Mouse (Mus musculus): ENCODE data around the gene Nkap. TPM values are rescaled to one million over a fixed set of nuclear protein-coding genes. Genes with fewer than 3 reads are reported as not detected.

Nkap gene
- total and polyA plus RNA-seq, 2 experiments from 2014 or later: 8.1 to 8.2 TPM

DNA sequence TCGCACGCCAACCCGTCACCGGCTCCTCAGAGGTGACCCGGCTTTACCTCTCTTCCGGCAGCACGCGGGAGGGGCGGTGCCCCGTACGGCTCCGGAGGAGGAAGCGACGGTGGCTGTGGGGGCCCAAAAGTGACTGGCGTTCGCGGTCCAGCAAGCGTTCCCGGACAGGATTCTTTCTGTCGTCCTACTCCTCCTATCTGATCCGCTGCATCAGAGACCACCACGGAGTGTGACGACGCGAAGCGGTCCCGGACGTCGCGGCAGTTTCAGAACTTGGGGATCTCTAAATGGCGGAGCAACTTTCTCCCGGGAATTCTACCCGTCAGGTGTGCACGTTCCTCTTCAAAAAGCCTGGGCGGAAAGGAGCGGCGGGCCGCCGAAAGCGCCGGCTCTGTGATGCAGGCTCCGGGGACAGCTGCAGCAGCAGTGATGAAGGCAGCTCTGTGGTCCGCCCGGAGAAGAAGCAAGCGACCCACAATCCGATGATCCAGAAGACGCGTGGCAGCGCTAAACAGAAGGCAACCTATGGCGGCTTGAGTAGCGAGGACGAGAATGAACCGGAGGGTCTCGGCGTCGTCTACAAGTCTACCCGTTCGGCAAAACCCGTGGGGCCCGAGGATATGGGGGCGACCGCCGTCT, 64.6 kb downstream of the Nkap start, which contains the start of the genes Ndufa1 and Rnf113a1:
Gene Ndufa1 (minus strand): TSS at position 59 of the 639 bp plus-strand sequence.
Gene Rnf113a1 (plus strand): TSS at position 141 of the 639 bp plus-strand sequence.
- H3K27ac ChIP-seq (ENCODE audit: low read depth): peak within 1 kb of the TSS; percentile 57
- TF ChIP-seq EP300 (IDR thresholded peaks at IDR 0.05; ENCODE audit: low read depth): no peak
- no peak for TF ChIP-seq CTCF (IDR thresholded peaks at IDR 0.05; ENCODE audit: low read depth)

GRCm38 (mm10) chrX:37191744-37192379, 65.3 kb downstream of the Nkap start:
- ATAC-seq (ENCODE audit: insufficient read depth, low read depth): 0 out of 2 replicates have a peak, but pooled peaks have one; percentile 19
- no peaks in the 10 kb centered on the region for H3K9me3 ChIP-seq (replicated peaks; ENCODE audit: control insufficient read depth, low read length)
- no peak for DNase-seq (ENCODE audit: low spot score)
- no peak overlapping the region for H3K27ac ChIP-seq (ENCODE audit: low read depth)
- no peaks in the 10 kb centered on the region for H3K27me3 ChIP-seq (ENCODE audit: control insufficient read depth, insufficient read depth, low read length)
- H3K9ac ChIP-seq (replicated peaks; ENCODE audit: low read depth, low read length): peak overlapping the region; percentile 65
- H3K4me3 ChIP-seq (ENCODE audit: low read depth, low read length): peak overlapping the region; percentile 73
- no peaks in the 10 kb centered on the region for H3K4me1 ChIP-seq (ENCODE audit: control insufficient read depth, insufficient read depth)
- 25% methylated on average over 28 of the region's 28 CpGs for WGBS
- H3K36me3 ChIP-seq (replicated peaks; ENCODE audit: control insufficient read depth, insufficient read depth, low read length): no peaks in the 10 kb centered on the region
- no peak for TF ChIP-seq CTCF (IDR thresholded peaks at IDR 0.05; ENCODE audit: low read depth)
- TF ChIP-seq EP300 (IDR thresholded peaks at IDR 0.05; ENCODE audit: low read depth): no peak
- peak overlapping the region; percentile 80 for H3K4me2 ChIP-seq (ENCODE audit: low read depth, low read length)

More for the DNA sequence above, 64.6 kb downstream of the Nkap start, which contains the start of the genes Ndufa1 and Rnf113a1:
- Histone ChIP-seq H3K36me3 (replicated peaks; ENCODE audit: control insufficient read depth, insufficient read depth, low read length) (no peaks in the 10 kb centered on the region), H3K4me3 (ENCODE audit: low read depth, low read length) (peak within 1 kb of the TSS; percentile 73), H3K9ac (replicated peaks; ENCODE audit: low read depth, low read length) (peak within 1 kb of the TSS; percentile 65), H3K4me2 (ENCODE audit: low read depth, low read length) (peak within 1 kb of the TSS; percentile 80), H3K27me3 (ENCODE audit: control insufficient read depth, insufficient read depth, low read length) (no peaks in the 10 kb centered on the region), H3K9me3 (replicated peaks; ENCODE audit: control insufficient read depth, low read length) (no peaks in the 10 kb centered on the region), H3K4me1 (ENCODE audit: control insufficient read depth, insufficient read depth) (no peaks in the 10 kb centered on the region)
- ATAC-seq (ENCODE audit: insufficient read depth, low read depth) (peak; percentile 86), DNase-seq (ENCODE audit: low spot score) (peak; percentile 43)
- WGBS: 20% methylated on average over 62 of the region's 63 CpGs

GRCm38 (mm10) chrX:37198676-37199075, 72.1 kb downstream of the Nkap start:
- 53% methylated on average over 8 of the region's 8 CpGs for WGBS
- no peak overlapping the region for H3K27ac ChIP-seq (ENCODE audit: low read depth)
- no peak for DNase-seq (ENCODE audit: low spot score)
- no peak for ATAC-seq (ENCODE audit: insufficient read depth, low read depth)
- H3K4me3 ChIP-seq (ENCODE audit: low read depth, low read length): no peak overlapping the region
- no peaks in the 10 kb centered on the region for H3K27me3 ChIP-seq (ENCODE audit: control insufficient read depth, insufficient read depth, low read length)
- no peak overlapping the region for H3K4me2 ChIP-seq (ENCODE audit: low read depth, low read length)
- TF ChIP-seq CTCF (IDR thresholded peaks at IDR 0.05; ENCODE audit: low read depth) (no peak), EP300 (IDR thresholded peaks at IDR 0.05; ENCODE audit: low read depth) (no peak)
- H3K9ac ChIP-seq (replicated peaks; ENCODE audit: low read depth, low read length): no peak overlapping the region
- H3K9me3 ChIP-seq (replicated peaks; ENCODE audit: control insufficient read depth, low read length): no peaks in the 10 kb centered on the region
- H3K36me3 ChIP-seq (replicated peaks; ENCODE audit: control insufficient read depth, insufficient read depth, low read length): no peaks in the 10 kb centered on the region
- no peaks in the 10 kb centered on the region for H3K4me1 ChIP-seq (ENCODE audit: control insufficient read depth, insufficient read depth)

Other genes starting within 250 kb of the Nkap start
- gene Nkrf, start 223.9 kb upstream of the Nkap start, total RNA-seq (2014; rRNA removed; ENCODE audit: low replicate concordance): 0.62 and 5.7 TPM in 2 replicates
- 0.44 and 0.51 TPM in 2 replicates for gene Nkrf, start 223.9 kb upstream of the Nkap start, polyA plus RNA-seq (2015; fragmentation: Nextera tagmentation; extraction: Ambion mirVana)
- gene Sept6, start 135.0 kb upstream of the Nkap start, total RNA-seq (2014; rRNA removed; ENCODE audit: low replicate concordance): 53.1 and 73.5 TPM in 2 replicates
- 22.1 and 22.3 TPM in 2 replicates for gene Sept6, start 135.0 kb upstream of the Nkap start, polyA plus RNA-seq (2015; fragmentation: Nextera tagmentation; extraction: Ambion mirVana)
- not detected in 2 replicates for gene Sowahd, start 78.0 kb upstream of the Nkap start, total RNA-seq (2014; rRNA removed; ENCODE audit: low replicate concordance)
- gene Sowahd, start 78.0 kb upstream of the Nkap start, polyA plus RNA-seq (2015; fragmentation: Nextera tagmentation; extraction: Ambion mirVana): not detected in 2 replicates
- 148 and 167 TPM in 2 replicates for gene Rpl39, start 41.4 kb upstream of the Nkap start, total RNA-seq (2014; rRNA removed; ENCODE audit: low replicate concordance)
- gene Rpl39, start 41.4 kb upstream of the Nkap start, polyA plus RNA-seq (2015; fragmentation: Nextera tagmentation; extraction: Ambion mirVana): 403 and 426 TPM in 2 replicates
- gene Upf3b, start 16.5 kb upstream of the Nkap start, total RNA-seq (2014; rRNA removed; ENCODE audit: low replicate concordance): 8.1 and 10.2 TPM in 2 replicates
- 9.3 and 10.6 TPM in 2 replicates for gene Upf3b, start 16.5 kb upstream of the Nkap start, polyA plus RNA-seq (2015; fragmentation: Nextera tagmentation; extraction: Ambion mirVana)
- not detected in 2 replicates for gene Akap14, start 42.0 kb downstream of the Nkap start, total RNA-seq (2014; rRNA removed; ENCODE audit: low replicate concordance)
- gene Akap14, start 42.0 kb downstream of the Nkap start, polyA plus RNA-seq (2015; fragmentation: Nextera tagmentation; extraction: Ambion mirVana): 0.05 and 0.07 TPM in 2 replicates
- gene Ndufa1, start 64.4 kb downstream of the Nkap start, total RNA-seq (2014; rRNA removed; ENCODE audit: low replicate concordance): 337 and 420 TPM in 2 replicates
- gene Ndufa1, start 64.4 kb downstream of the Nkap start, polyA plus RNA-seq (2015; fragmentation: Nextera tagmentation; extraction: Ambion mirVana): 1,804 and 1,915 TPM in 2 replicates
- not detected in 2 replicates for gene Rnf113a1, start 64.5 kb downstream of the Nkap start, total RNA-seq (2014; rRNA removed; ENCODE audit: low replicate concordance)
- gene Rnf113a1, start 64.5 kb downstream of the Nkap start, polyA plus RNA-seq (2015; fragmentation: Nextera tagmentation; extraction: Ambion mirVana): 5.5 and 5.6 TPM in 2 replicates
- not detected in 2 replicates for gene Gm9, start 84.2 kb downstream of the Nkap start, total RNA-seq (2014; rRNA removed; ENCODE audit: low replicate concordance)
- gene Gm9, start 84.2 kb downstream of the Nkap start, polyA plus RNA-seq (2015; fragmentation: Nextera tagmentation; extraction: Ambion mirVana): not detected in 2 replicates
- gene Rhox1, start 95.5 kb downstream of the Nkap start, total RNA-seq (2014; rRNA removed; ENCODE audit: low replicate concordance): not detected in 2 replicates
- gene Rhox1, start 95.5 kb downstream of the Nkap start, polyA plus RNA-seq (2015; fragmentation: Nextera tagmentation; extraction: Ambion mirVana): not detected in 2 replicates
- gene Rhox2a, start 118.2 kb downstream of the Nkap start, total RNA-seq (2014; rRNA removed; ENCODE audit: low replicate concordance): not detected in 2 replicates
- not detected in 2 replicates for gene Rhox2a, start 118.2 kb downstream of the Nkap start, polyA plus RNA-seq (2015; fragmentation: Nextera tagmentation; extraction: Ambion mirVana)
- not detected in 2 replicates for gene Rhox3a, start 123.1 kb downstream of the Nkap start, total RNA-seq (2014; rRNA removed; ENCODE audit: low replicate concordance)
- gene Rhox3a, start 123.1 kb downstream of the Nkap start, polyA plus RNA-seq (2015; fragmentation: Nextera tagmentation; extraction: Ambion mirVana): not detected in 2 replicates
- gene Rhox4a, start 138.5 kb downstream of the Nkap start, total RNA-seq (2014; rRNA removed; ENCODE audit: low replicate concordance): not detected in 2 replicates
- gene Rhox4a, start 138.5 kb downstream of the Nkap start, polyA plus RNA-seq (2015; fragmentation: Nextera tagmentation; extraction: Ambion mirVana): not detected in 2 replicates

Measured in heart, postnatal 0 days (tissue).